Mouse (Mus musculus): ENCODE measurements around the gene Gm16181.
A peak's percentile ranks its signal among the peaks of the same experiment; 100 is the strongest.

Gm16181 gene

GRCm38 (mm10) chr17:35250348-35251120, 29.9 kb downstream of the Gm16181 start:
- no peak for DNase-seq

DNA sequence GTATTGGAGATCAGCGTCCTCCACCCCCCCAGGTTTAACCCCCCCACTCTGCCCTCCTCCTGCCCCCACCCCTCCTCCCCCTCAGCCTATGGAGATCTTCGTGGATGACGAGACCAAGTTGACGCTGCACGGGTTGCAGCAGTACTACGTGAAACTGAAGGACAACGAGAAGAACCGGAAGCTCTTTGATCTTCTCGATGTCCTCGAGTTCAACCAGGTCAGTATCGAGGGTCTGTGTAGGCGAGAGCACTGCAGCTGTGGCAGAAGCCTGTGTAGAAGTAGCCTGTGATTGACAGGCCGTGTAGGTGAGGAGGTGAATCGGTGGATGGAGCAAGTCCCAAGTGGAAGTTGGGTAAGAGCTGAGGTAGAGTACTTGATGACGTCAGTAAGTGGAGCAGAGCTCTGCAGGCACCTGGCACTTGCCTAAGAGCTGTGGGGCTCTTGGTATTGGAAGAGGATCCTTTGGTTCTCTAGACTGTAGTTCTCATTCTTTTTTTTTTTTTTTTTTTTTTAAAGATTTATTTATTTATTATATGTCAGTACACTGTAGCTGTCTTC, 30.6 kb downstream of the Gm16181 start:
- no peak for DNase-seq

DNA sequence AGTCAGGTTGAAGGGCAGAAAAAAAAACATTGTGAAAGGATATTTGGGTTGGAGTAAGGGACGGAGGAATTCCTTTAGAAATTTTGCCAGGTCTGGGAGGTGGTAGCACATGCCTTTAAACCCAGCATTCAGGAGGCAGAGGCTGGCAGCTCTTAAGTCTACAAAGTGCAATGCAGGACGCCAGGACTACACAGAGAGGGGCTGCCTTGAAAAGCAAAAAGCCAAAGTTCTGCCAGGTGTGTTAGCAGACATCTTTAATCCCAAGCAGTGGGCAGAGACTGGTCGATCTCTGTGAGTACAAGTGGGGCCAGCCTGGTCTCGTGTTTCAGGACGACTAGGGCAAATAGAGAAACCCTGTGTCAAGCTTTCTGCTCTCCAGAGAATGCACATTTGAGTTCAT, 31.3 kb downstream of the Gm16181 start:
- no peak for DNase-seq

DNA sequence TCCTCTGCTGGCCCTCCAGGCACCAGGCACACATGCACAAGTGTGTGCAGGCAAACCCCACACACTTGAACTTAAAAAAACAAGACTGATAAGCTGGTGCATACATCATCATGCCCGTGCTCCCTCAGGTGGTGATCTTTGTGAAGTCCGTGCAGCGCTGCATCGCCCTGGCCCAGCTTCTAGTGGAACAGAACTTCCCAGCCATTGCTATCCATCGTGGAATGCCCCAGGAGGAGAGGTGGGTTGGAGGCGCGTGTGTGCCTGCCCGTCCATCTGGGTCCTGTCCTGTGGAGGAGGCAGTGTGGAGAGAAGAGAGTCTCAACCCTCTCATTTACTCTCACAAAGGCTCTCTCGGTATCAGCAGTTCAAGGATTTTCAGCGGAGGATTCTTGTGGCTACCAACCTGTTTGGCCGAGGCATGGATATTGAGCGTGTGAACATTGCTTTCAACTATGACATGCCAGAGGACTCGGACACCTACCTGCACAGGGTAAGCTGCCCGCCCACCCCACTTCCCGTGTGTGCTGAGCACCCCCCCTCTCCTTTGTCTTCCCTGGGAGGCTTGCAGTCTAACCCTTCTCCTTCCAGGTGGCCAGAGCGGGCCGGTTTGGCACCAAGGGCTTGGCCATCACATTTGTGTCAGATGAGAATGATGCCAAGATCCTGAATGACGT, 32.1 kb downstream of the Gm16181 start:
- DNase-seq: no peak

GRCm38 (mm10) chr17:35253293-35254093, 32.9 kb downstream of the Gm16181 start:
- no peak for DNase-seq

DNA sequence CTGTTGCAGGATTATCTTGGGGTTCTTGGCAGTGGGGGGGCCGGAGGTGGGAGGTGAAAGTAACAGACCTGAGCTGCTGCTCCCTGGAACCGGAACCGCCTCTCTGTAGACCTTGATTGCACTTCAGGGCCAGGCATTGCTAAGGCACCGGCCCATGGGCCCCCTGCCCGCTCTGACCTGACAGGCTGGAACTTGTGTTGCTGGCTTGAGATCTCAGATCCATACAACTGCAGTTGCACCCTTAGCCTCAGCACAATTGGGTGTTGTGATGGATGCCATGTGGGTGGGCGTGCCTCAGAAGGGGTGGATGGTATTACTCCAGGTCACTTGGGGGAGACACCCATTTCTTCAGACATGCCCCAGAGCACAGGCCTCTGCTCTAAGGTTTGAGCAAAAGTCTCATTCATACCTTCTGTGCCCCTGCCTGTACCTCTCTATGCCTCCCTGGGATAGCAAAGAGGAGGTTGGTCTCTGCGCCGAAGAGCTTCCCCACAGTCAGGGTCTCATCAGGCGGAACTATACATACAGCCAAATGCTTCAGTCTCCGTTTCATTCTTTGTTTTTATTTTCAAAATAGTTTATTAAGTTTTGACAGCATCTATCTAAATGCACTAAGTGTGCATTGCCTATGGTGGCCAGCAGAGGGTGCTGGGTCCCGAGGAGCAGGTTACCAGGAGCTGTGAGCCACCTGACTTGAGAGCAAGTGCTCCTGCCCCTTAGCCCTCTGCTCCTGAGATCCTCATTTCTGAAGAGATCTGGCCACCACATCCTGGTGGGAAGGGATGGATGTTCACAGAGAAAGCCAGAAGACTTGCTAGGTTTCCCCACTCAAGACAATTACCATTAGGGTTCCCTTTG, 33.8 kb downstream of the Gm16181 start:
- peak; percentile 79 for DNase-seq

DNA sequence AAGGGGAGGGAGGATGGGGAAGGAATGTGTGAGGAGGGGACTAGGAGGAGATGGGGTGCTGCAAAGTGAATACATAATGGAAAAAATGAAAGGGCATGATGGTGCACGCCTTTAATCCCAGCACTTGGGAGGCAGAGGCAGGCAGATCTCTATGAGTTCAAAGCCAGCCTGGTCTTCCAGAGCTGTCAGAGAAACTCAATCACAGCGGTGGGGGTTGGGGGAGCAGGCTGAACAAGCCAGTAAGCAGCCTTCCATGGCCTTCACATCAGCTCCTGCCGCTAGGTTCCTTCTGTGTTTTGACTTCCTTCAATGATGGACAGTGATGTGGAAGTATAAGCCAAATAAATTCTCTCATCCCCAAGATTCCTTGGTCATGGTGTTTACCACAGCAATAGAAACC, 34.7 kb downstream of the Gm16181 start:
- DNase-seq: no peak

DNA sequence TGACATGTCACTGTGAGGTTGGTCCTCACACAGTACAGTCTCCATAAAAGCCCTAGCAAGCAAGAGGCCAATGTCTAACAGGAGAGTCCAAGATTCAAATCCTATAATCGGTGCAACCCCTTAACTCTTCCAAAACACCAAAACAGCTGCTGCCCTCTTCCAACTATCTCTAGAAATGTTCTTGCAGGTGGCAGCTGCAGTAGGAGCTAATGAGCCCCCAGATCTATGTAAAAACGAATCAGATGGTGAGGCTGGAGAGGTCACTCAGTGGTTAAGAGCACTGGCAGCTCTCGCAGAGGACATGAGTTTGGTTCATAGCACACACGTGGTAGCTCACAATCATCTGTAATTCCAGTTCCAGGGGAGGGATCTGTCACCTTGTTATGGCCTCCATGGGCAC, 35.1 kb downstream of the Gm16181 start:
- no peak for DNase-seq

- no peak for DNase-seq
These were observed 36.7 kb downstream of the Gm16181 start for GRCm38 (mm10) chr17:35257378-35257777.

GRCm38 (mm10) chr17:35257824-35258491, 37.3 kb downstream of the Gm16181 start:
- peak; percentile 99 for DNase-seq

GRCm38 (mm10) chr17:35258492-35259478, 38.2 kb downstream of the Gm16181 start:
- peak; percentile 53 for DNase-seq

GRCm38 (mm10) chr17:35259621-35260020, 39.0 kb downstream of the Gm16181 start:
- DNase-seq: no peak

- DNase-seq: no peak
These were observed 41.0 kb downstream of the Gm16181 start for GRCm38 (mm10) chr17:35261651-35262050.

GRCm38 (mm10) chr17:35262664-35263522, 42.3 kb downstream of the Gm16181 start, which contains the start of gene H2-D1:
Gene H2-D1, plus strand, starts transcription at chr17:35262730.
- peak; percentile 99 for DNase-seq

DNA sequence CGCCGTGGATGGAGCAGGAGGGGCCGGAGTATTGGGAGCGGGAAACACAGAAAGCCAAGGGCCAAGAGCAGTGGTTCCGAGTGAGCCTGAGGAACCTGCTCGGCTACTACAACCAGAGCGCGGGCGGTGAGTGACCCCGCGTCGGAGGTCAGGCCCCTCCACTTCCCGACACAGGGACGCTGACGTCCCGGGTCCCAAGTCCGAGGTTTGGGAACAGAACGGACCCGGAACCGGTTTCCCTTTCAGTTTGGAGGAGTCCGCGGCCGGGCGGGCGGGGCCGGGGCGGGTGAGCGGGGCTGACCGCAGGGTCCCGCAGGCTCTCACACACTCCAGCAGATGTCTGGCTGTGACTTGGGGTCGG, 42.9 kb downstream of the Gm16181 start:
- peak; percentile 45 for DNase-seq

- DNase-seq: no peak
These were observed 46.9 kb downstream of the Gm16181 start for GRCm38 (mm10) chr17:35267399-35268086.

GRCm38 (mm10) chr17:35269653-35270347, 49.2 kb downstream of the Gm16181 start:
- no peak for DNase-seq

GRCm38 (mm10) chr17:35272249-35272648, 51.6 kb downstream of the Gm16181 start:
- no peak for DNase-seq
